Mouse (Mus musculus) forebrain, embryonic 11.5 days (tissue): ENCODE measurements around the gene Tppp3. TPM values are rescaled to one million over a fixed set of nuclear protein-coding genes. Genes with fewer than 3 reads are reported as not detected.
A peak's percentile ranks its signal among the peaks of the same experiment; 100 is the strongest.

ENCODE experiments used
- ATAC-seq: fragments of 200-750 bp; cut with Nextera tagmentation; replicated peaks from 2 replicates; pipeline ENCODE4 v1.8.0; 2017; ENCODE audit warnings: moderate TSS enrichment; ENCODE audit not compliant: low FRiP score
- DNase-seq: peaks from one replicate; pipeline ENCODE4 v3.0.0-alpha.2; 2017; ENCODE audit warnings: low spot score
- H3K27ac ChIP-seq: fragments of 300-500 bp; sonication (generic); 2 replicates; pipeline ENCODE4 v1.5.1; 2014; ENCODE audit warnings: low read depth, low read length
- H3K27me3 ChIP-seq: fragments of 300-500 bp; sonication (generic); 2 replicates; pipeline ENCODE4 v1.6.1; 2014; ENCODE audit warnings: mild to moderate bottlenecking, low read length, mixed read lengths; ENCODE audit not compliant: control insufficient read depth, insufficient read depth
- H3K36me3 ChIP-seq: fragments of 300-500 bp; sonication (generic); 2 replicates; pipeline ENCODE4 v1.6.1; 2014; ENCODE audit warnings: mild to moderate bottlenecking, low read length, moderate library complexity, mixed read lengths; ENCODE audit not compliant: control insufficient read depth, insufficient read depth
- H3K4me1 ChIP-seq: fragments of 300-500 bp; sonication (generic); replicated peaks from 2 replicates; pipeline ENCODE4 v1.6.1; 2014; ENCODE audit warnings: low read length, mixed read lengths; ENCODE audit not compliant: control insufficient read depth, insufficient read depth
- H3K4me2 ChIP-seq: fragments of 300-500 bp; sonication (generic); 2 replicates; pipeline ENCODE4 v1.6.1; 2014; ENCODE audit warnings: low read depth, mild to moderate bottlenecking, low read length, moderate library complexity, mixed read lengths; ENCODE audit not compliant: severe bottlenecking
- H3K4me3 ChIP-seq: fragments of 300-500 bp; sonication (generic); 2 replicates; pipeline ENCODE4 v1.5.1; 2014; ENCODE audit warnings: low read depth, low read length
- H3K9ac ChIP-seq: fragments of 300-500 bp; sonication (generic); 2 replicates; pipeline ENCODE4 v1.6.1; 2014; ENCODE audit warnings: low read length
- H3K9me3 ChIP-seq: fragments of 300-500 bp; sonication (generic); 2 replicates; pipeline ENCODE4 v1.6.1; 2016; ENCODE audit warnings: low read length, mixed read lengths; ENCODE audit not compliant: control insufficient read depth
- WGBS: fragments of 180-500 bp; shearing (Covaris S2); extraction: QIAGEN DNeasy Blood & Tissue Kit; methylation state at CpG from one replicate; pipeline ENCODE4 v1.1.7; 2014; 5-methylcytosine and 5-hydroxymethylcytosine counted together
- polyA plus RNA-seq: library from polyadenylated mRNA; unstranded; fragments of >200 nt; fragmentation: Nextera tagmentation; extraction: Ambion mirVana; gene quantifications from 2 replicates; pipeline ENCODE4 v1.2.1, GENCODE M21; 2014

The Tppp3 gene
- polyA plus RNA-seq, 1 experiment from 2014 or later: 37.7 TPM

DNA sequence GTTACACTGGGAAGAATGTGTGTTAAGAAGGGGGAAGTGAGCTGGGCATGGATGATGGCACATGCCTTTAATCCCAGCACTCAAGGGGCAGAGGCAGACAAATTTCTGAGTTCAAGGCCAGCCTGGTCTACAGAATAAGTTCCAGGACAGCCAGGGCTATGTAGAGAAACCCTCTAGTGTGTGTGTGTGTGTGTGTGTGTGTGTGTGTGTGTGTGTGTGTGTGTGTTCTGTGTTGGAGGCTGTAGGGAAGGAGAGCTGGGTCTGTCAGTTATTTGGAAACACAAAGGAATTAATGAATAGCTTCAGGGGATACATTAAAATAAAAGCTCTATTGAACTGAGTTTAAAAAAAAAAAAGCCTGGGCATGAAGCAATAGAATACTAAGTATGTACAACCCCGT is 20.3 kb downstream of the Tppp3 start:
- Histone ChIP-seq H3K36me3 (no peaks in the 10 kb centered on the region), H3K9me3 (no peaks in the 10 kb centered on the region), H3K27ac (no peak overlapping the region), H3K4me3 (no peak overlapping the region), H3K27me3 (no peaks in the 10 kb centered on the region), H3K9ac (no peak overlapping the region), H3K4me1 (0 out of 2 replicates have a peak, but pooled peaks cover 2% of the 10 kb centered on the region), H3K4me2 (no peak overlapping the region)
- no peak for ATAC-seq
- DNase-seq: no peak
- WGBS: 21% methylated on average over 1 of the region's 1 CpGs

DNA sequence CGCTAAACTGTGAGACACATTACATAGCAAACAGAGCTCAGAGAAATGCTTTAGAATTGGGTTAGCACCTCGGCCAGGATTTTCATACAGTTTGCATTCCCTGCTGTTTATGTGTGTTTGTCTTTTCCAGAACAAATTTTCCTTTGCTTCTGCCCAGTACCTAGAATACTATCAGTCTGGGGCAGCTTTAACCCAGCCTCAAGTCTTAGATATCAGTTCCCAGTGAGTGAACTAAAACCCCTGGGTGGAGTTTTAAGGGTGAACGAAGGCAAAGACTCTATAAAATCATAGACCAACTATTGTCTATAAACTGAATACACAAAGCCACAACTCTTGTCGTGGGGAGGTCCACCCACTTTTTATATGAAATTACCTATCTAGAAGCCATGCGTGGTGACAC is 22.7 kb downstream of the Tppp3 start:
- H3K4me1 ChIP-seq: peaks cover 2% of the 10 kb centered on the region; the same call in 1 of the 2 replicates
- DNase-seq: no peak
- no peaks in the 10 kb centered on the region for H3K9me3 ChIP-seq
- no peak overlapping the region for H3K4me2 ChIP-seq
- 91% methylated on average over 5 of the region's 5 CpGs for WGBS
- H3K36me3 ChIP-seq: no peaks in the 10 kb centered on the region
- no peak for ATAC-seq
- H3K4me3 ChIP-seq: no peak overlapping the region
- no peaks in the 10 kb centered on the region for H3K27me3 ChIP-seq
- no peak overlapping the region for H3K9ac ChIP-seq
- H3K27ac ChIP-seq: no peak overlapping the region

DNA sequence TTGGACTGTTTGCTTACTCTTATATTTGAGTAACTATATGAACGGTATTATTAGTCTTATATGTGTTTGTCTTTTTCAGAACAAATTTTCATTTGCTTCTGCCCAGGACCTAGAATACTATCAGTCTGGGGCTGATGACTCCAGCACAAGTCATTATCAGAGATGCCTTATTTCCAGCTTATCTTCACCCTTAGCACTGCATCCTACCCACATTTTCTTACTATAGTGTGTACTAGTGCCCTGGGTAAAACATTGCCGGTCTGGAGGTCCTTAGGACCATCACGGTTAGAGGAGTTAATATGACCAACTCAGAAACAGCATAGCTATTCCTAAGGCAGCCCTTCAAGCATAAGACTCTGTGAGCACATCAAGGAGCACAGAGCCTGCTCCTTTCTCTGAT is 23.1 kb downstream of the Tppp3 start:
- ATAC-seq (no peak), DNase-seq (no peak)
- H3K4me1 ChIP-seq: peaks cover 2% of the 10 kb centered on the region; the same call in 1 of the 2 replicates
- 97% methylated on average over 3 of the region's 3 CpGs for WGBS
- no peaks in the 10 kb centered on the region for H3K27me3 ChIP-seq
- H3K9me3 ChIP-seq: no peaks in the 10 kb centered on the region
- H3K4me2 ChIP-seq: no peak overlapping the region
- no peak overlapping the region for H3K27ac ChIP-seq
- no peak overlapping the region for H3K9ac ChIP-seq
- no peak overlapping the region for H3K4me3 ChIP-seq
- no peaks in the 10 kb centered on the region for H3K36me3 ChIP-seq

DNA sequence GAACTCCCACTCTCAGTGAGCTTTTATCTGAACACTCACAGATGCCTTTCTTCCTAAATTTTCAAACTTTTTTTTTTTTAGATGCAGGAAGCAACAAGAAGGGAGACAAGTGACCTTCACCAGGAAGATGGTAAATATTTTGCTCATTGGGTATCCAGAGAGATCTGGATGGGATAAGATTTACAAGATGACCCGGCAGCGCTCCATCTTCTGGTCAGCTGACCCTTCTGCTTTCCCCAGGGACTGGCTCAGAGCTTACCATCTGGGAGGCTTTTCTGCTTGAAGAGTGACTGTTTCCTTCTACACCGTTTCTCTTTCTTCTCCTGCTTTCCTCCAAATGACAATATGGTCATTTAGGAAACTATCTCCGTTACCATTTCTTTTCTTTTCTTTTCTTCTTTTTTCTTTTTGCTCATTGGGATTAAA is 25.2 kb downstream of the Tppp3 start:
- H3K27ac ChIP-seq: peak overlapping the region; percentile 74
- no peaks in the 10 kb centered on the region for H3K27me3 ChIP-seq
- H3K9me3 ChIP-seq: no peaks in the 10 kb centered on the region
- whole genome bisulfite sequencing: 13% methylated on average over 4 of the region's 4 CpGs
- H3K4me2 ChIP-seq: peak overlapping the region; percentile 28; the same call in 1 of the 2 replicates
- no peaks in the 10 kb centered on the region; the same call in 1 of the 2 replicates for H3K4me1 ChIP-seq
- no peak overlapping the region for H3K4me3 ChIP-seq
- no peak overlapping the region for H3K9ac ChIP-seq
- H3K36me3 ChIP-seq: no peaks in the 10 kb centered on the region
- peak; percentile 78 for ATAC-seq
- peak; percentile 67 for DNase-seq

DNA sequence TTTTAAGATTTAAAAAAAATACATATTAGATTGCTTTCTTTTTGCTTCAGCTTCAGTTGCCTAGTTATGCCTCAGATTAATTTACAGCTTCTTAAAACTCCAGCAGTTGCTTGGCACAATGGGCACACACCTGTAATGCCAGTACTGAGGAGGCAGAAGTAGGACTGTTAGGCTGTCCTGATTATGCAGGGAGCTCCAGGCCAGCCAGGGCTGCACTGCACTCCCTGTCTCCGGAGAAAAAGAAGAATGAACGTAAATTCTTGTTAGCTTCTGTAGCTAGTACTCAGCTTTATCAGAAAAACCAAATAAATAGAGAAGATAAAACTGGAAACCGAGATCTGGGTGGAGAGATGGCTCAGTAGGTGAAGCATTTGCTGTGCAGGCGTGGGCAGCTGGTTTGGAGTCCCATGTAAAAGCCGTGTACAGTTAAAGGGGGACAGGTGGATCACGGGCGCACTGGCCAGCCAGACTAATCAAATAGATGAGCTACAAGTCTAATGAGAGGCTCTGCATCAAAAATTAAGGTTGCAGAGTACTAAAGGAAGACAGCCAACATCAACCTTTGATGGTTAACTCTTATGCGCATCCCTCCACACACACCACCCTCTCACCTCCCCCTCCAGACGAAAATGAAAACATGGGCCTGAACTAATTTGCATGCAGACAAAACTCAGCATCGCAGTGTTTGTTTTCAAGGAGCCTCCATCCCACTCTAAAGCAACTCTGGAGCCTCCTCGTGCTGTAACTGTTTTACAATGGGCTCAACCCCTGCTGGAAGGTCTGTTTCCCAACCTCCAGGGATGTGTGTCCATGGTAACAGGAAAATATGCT is 25.8 kb downstream of the Tppp3 start:
- peak; percentile 90 for ATAC-seq
- H3K27ac ChIP-seq: peak overlapping the region; percentile 74
- no peak overlapping the region for H3K9ac ChIP-seq
- no peaks in the 10 kb centered on the region for H3K27me3 ChIP-seq
- H3K36me3 ChIP-seq: no peaks in the 10 kb centered on the region
- DNase-seq: peak; percentile 63
- peak overlapping the region; percentile 28; the same call in 1 of the 2 replicates for H3K4me2 ChIP-seq
- 32% methylated on average over 11 of the region's 11 CpGs for WGBS
- H3K4me3 ChIP-seq: no peak overlapping the region
- no peaks in the 10 kb centered on the region; the same call in 1 of the 2 replicates for H3K4me1 ChIP-seq
- no peaks in the 10 kb centered on the region for H3K9me3 ChIP-seq

DNA sequence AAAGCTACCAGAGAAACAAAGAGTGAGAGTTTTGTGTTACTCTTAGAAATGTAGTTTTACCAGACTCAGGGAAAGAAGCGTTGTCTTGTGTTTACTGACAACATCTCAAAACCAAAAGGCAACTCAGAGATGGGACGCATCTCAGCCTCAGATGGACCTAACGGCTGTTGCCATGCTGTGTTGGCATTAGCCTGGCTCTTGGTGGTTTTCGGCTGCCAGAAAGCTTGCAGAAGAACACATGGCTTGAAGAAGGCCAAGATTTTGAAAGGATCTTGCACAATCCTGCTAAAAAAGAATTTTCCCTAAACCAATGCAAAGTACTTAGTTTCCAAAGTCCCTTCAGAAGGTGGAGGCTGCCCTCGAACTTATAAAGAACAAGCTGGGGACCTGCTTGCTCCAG is 28.7 kb downstream of the Tppp3 start:
- WGBS: 91% methylated on average over 5 of the region's 5 CpGs
- H3K36me3 ChIP-seq: no peaks in the 10 kb centered on the region
- ATAC-seq (no peak), DNase-seq (no peak)
- H3K4me1 ChIP-seq: no peaks in the 10 kb centered on the region; the same call in 1 of the 2 replicates
- H3K4me3 ChIP-seq: no peak overlapping the region
- no peak overlapping the region for H3K4me2 ChIP-seq
- H3K27ac ChIP-seq: no peak overlapping the region
- no peaks in the 10 kb centered on the region for H3K27me3 ChIP-seq
- no peak overlapping the region for H3K9ac ChIP-seq
- H3K9me3 ChIP-seq: no peaks in the 10 kb centered on the region

DNA sequence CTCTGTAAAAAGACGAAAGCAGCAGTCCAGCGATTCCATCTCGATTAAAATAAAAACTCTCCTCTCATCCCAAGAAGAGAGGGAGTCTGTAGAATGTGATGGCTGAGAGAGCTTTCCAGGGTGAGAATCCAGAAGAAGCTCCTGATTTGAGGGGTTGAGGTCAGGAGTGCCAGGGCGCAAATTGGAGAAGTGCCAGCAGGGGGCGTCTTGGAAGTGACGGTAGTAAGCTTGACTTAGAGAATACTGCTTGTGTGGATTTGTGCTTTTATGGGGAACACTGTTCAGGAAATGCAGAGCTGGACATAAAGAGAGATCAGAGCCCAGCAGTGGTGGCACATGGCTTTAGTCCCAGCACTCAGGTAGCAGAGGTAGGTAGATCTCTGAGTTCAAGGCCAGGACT is 29.9 kb downstream of the Tppp3 start:
- no peaks in the 10 kb centered on the region for H3K36me3 ChIP-seq
- no peaks in the 10 kb centered on the region; the same call in 1 of the 2 replicates for H3K4me1 ChIP-seq
- H3K4me3 ChIP-seq: no peak overlapping the region
- H3K4me2 ChIP-seq: no peak overlapping the region
- ATAC-seq (no peak), DNase-seq (peak; percentile 86)
- no peak overlapping the region for H3K27ac ChIP-seq
- no peak overlapping the region for H3K9ac ChIP-seq
- no peaks in the 10 kb centered on the region for H3K9me3 ChIP-seq
- WGBS: 9% methylated on average over 6 of the region's 6 CpGs
- no peaks in the 10 kb centered on the region for H3K27me3 ChIP-seq

DNA sequence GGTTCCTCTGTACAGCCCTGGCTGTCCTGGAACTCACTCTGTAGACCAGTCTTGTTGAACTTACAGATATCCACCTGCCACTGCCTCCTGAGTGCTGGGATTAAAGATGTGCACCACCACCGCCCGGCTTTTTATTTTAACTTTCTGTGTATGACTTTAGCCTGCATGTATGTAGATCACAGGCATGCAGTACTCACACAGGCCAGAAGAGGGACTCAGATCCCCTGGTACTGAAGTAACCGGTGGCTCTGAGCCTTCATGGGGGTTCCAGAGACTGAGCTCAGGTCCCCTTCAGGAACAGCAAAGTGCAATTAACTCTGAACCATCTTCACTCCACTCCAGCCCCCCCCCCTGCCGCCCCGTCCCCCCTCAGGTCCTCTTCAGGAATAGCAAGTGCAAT is 32.5 kb downstream of the Tppp3 start:
- H3K36me3 ChIP-seq: no peaks in the 10 kb centered on the region
- H3K27ac ChIP-seq: no peak overlapping the region
- no peak overlapping the region for H3K4me2 ChIP-seq
- no peak overlapping the region for H3K4me3 ChIP-seq
- DNase-seq (peak; percentile 75), ATAC-seq (no peak)
- H3K4me1 ChIP-seq: no peaks in the 10 kb centered on the region
- no peak overlapping the region for H3K9ac ChIP-seq
- H3K27me3 ChIP-seq: no peaks in the 10 kb centered on the region
- H3K9me3 ChIP-seq: no peaks in the 10 kb centered on the region
- 24% methylated on average over 5 of the region's 5 CpGs for WGBS
